Mouse (Mus musculus) gonadal fat pad, adult 2 months (tissue): ENCODE measurements around the gene Cdadc1. TPM values are rescaled to one million over a fixed set of nuclear protein-coding genes. Genes with fewer than 3 reads are reported as not detected.

Source experiments
- DNase-seq: peaks from one replicate; pipeline ENCODE4 v3.0.0-alpha.2; 2012; ENCODE audit warnings: low read depth
- polyA plus RNA-seq: library from polyadenylated mRNA; depleted of rRNA; stranded (reverse); fragments of >200 nt; gene quantifications from 2 replicates; pipeline ENCODE4 v1.2.3, GENCODE M21; 2012; rRNA removed

Cdadc1 gene
- polyA plus RNA-seq, 1 experiment: 5.0 TPM

DNA sequence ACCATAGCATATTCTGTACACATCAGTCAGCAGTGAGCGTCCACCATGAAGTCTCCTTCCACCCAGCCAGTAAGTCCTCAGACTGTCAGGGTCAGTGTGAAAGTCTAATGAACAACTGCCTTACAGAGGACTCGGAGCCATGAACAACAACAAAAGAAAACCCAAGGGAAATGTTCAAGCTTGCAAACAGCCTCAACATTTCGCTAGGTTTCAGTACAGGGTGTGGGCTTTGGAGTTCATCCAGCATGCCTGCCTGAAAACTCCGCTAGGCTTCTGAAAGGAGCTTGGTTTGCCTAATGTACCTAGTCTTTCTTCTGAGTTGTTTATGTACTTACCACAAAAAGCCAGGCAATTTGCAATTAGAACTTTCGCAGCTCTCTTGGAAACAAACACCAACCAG is 53.8 kb downstream of the Cdadc1 start:
- DNase-seq: no peak

DNA sequence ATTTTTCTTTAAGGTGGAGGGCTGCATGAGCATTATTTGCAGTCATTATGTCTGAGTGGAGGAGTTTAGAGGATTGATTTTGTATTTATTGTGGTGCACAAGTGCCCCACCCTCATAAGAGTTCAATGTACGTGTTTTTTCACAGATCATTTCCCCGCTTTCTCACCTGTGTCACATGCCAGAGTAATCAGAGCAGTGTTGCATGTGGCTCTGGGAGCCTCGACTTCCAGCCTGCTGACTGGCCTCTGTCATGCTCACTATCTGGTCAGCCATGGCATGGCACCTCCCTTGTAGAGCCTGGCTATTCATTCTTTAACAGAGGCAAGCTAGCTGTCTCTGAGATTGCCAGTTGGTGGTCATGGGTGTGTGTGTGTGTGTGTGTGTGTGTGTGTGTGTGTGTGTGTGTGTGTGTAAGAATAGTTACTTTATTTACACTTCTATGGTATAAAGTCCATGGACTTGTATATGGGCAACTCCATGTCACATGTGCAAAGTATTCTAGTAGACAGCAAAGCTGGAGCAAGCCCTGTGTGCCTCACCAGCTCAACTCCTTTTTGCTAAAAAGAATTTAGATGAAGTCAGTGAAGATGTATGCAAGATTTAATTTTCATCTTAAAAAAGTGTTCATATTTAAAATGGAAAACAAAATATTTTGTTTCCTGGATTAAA is 54.5 kb downstream of the Cdadc1 start:
- DNase-seq: no peak

DNA sequence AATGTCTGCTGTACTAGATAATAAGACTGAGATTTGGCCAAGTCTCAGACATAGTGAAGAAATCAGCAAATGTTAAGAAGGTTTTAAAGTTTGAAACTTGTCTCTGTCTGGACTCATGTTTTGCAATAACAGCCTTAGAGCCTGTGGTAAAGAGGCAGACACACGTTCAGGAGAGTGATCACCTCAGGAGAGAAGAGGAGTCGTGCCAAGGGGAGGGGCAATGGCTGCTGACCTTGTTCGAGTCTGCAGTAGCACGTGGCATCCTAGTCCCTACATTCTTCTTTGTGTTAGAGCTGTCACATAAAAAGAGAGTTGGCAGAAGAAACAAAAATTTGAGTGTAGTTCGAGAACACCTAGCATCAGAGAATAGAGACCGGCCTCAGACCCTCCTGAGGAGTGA is 57.0 kb downstream of the Cdadc1 start:
- DNase-seq: no peak

DNA sequence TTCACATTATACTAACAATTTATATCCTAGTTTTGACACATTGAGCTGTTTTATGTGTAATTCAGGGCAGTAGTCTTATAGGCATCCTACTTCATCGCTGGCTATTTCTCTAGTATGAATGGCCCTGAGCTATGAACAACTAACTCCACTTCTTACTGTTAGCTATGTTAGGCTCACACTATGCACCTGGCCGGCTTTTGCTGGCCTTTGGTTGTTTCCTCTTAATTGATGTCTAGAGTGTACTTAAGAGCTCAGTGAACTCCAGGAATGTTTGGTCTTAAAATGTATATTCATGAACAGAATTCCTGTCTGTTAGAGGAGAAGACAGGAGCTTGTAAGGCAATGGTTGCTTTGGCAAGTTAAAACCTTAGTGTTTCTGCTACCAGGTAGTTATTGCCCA is 57.5 kb downstream of the Cdadc1 start:
- DNase-seq: no peak

DNA sequence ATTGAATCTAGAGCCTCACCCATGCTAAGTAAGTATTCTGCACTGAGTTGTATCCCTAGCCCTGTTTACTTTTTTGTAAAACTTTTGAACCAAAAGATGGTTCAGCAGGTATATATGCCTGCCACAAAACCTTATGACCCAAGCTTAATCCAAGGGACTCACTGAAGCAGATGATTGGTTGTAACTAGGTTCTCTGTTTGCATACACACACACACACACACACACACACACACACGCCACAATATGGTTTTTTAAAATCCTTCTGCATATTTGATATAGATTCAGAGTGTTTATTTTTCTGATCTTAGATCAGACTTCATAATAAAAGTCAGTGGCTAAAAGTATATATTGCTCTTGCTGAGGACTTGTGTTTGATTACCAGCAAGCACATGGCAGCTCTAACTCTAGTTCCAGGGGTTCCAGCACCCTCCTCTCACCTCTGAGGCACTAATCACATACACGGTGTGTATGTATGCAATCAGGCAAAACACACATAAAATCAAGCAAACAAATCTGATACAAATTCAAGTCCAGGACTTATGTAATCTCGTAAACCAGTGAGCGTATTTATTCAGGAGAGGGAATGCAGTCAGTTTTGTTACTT is 59.8 kb downstream of the Cdadc1 start:
- no peak for DNase-seq

DNA sequence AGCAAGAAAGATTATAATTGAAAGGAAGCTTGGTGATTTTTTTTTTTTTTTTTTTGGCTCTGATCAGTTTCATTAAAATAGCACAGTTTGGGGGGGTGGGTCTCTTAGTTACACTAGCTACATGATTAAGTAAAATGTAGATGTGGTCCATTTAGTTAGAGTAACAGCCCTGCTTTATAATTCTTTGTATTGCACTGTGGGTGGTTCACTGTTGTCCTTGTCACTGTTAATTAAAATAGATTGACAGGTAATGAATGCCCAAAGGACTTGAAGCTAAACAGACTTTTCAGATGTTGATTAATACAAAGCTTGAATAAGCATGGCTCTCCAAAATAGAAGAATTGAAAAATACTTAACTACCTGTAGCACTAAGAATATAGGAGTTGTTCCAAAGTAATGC is 63.9 kb downstream of the Cdadc1 start:
- DNase-seq: no peak

DNA sequence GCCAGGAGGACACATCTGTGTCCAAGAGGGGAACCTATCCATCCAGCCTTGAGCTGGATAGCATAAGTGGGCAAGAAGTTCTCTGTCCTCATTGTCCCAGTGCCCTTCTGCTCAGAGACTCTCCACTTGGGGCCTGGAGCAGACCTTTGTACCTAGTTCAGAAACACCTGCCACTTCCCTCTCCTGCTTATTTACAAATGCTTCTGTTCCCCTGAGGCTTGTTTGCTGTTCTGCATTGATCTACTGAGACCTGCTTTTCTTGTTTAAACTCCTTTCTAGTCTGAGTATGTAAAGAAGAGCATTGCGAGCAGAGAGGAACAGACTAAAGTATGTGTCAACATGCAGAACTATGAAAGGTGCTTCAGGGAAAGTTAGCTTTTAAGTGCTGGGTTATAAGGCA is 64.8 kb downstream of the Cdadc1 start:
- no peak for DNase-seq

DNA sequence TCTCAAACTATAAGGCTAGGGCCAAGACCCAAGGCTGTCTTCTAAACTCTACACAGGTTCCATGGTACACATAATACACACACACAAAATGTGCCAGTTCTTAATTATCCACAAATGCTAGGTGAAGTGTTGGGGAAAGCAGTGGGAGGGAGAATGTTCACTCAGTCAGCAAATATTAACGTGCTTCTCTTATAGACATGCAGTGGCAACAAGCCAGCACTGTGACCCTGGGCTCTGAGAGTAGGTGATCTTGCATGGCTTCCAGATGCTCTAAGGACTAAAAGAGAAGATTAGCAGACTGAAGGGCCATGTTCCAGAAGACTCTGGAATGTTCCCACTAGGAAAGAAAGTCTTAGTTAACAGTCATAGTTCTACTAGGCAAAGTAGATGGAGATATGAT is 67.0 kb downstream of the Cdadc1 start:
- DNase-seq: no peak

DNA sequence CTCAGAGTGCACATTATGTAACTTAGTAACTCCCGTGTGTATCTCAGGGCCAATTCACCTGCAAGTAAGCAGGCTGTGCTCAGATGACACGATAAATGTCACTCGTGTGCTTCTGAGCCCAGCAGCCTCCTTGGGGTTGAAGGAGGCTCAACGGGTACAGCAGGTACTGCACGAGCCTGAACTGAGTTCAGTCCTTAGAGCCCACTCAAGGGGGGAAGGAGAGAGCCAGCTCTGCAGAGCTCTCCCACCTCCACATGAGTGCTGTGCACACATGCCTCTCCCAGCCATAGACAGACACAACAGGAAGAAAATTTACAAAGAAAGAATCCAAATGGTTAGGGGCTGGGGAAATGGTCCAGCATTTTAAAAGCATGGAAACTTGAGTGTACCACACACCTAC is 71.9 kb downstream of the Cdadc1 start:
- DNase-seq: no peak

DNA sequence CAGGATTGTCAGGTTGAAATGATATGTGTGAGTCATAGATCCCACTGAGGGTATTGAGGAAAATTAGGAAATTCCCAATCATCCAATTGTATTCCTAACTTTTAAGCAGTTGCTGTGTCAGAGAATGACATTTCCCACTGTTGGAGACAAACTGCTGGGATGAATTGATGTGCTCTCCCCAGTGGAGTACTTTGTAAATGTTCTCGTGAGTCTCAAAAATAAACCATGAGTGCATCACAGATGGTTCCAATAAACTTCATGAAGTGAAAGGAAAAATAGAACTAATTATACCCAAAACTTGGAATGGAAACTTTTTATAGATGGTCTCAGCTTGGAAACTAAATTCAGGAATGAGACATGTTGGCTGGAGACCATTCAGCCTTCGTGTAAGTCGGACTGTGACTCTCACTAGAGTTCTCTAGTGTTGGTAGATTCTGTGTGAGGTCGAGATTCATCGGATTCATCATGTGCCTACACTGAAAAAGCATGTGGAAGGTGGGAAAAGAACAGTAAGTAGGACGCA is 83.8 kb downstream of the Cdadc1 start:
- no peak for DNase-seq

Other genes starting within 250 kb of the Cdadc1 start
- gene Phf11d, start 232.5 kb downstream of the Cdadc1 start, polyA plus RNA-seq: 4.2 and 7.1 TPM in 2 replicates
- 0.34 and 0.48 TPM in 2 replicates for gene Phf11c, start 202.6 kb downstream of the Cdadc1 start, polyA plus RNA-seq
- gene Setdb2, start 157.1 kb downstream of the Cdadc1 start, polyA plus RNA-seq: 3.5 and 5.1 TPM in 2 replicates
- 16.8 and 17.7 TPM in 2 replicates for gene Cab39l, start 157.0 kb downstream of the Cdadc1 start, polyA plus RNA-seq
- 19.0 and 24.7 TPM in 2 replicates for gene Shisa2, start 27.3 kb upstream of the Cdadc1 start, polyA plus RNA-seq